12 mouse cellular contexts compared by ENCODE assay signal in the genomic region with DNA sequence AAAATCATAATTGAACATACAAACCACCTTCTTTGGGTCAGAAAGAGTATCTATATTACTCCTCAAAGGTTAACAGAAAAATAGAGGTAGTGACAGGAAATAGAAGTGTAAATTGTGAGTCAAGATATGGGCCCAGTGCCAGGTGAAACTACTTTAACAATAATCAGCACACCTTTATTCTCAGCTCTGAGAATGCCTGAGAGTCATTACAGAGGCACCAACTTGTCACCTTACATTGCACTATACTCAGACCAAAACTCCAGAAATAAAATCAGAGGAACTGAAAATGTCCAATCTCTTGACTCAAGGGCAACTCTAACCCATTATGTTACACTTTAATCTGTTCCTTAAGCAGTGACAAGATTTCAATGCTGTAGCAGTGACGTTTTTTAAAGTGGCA.
"Had no signal": no experiment of that assay in that cellular context is flagged by ENCODE, and none has a peak within 500 bp of the region (broad histone marks: within the 10 kb centered on the region; RNA-seq: fewer than 3 reads in every experiment).

No protein-coding gene starts in this region.

- DNase-seq: kidney, adult 9 months; kidney, postnatal 4 days; lung, adult 2 months; lung, postnatal 10 days; right cerebral cortex, postnatal 14 days; thymus, postnatal 4 days had no signal

- H3K4me3 ChIP-seq: layer of hippocampus, adult 2 months; limb, embryonic 10.5 days; liver, embryonic 15.5 days; midbrain, embryonic 13.5 days had no signal

- H3K9ac ChIP-seq: liver, embryonic 15.5 days; midbrain, embryonic 13.5 days had no signal

- H3K9me3 ChIP-seq: limb, embryonic 10.5 days; liver, embryonic 15.5 days; midbrain, embryonic 13.5 days had no signal

- ATAC-seq: midbrain, embryonic 13.5 days had no signal

- H3K4me2 ChIP-seq: liver, embryonic 11.5 days; liver, embryonic 15.5 days; midbrain, embryonic 13.5 days had no signal

- H3K27ac ChIP-seq: kidney, postnatal 0 days; layer of hippocampus, adult 2 months; limb, embryonic 10.5 days; liver, embryonic 15.5 days; midbrain, embryonic 13.5 days had no signal

- H3K27me3 ChIP-seq: liver, embryonic 15.5 days; midbrain, embryonic 13.5 days had no signal

- H3K4me1 ChIP-seq: limb, embryonic 10.5 days had no signal

- H3K36me3 ChIP-seq: limb, embryonic 10.5 days; liver, embryonic 15.5 days; midbrain, embryonic 13.5 days had no signal
